Mouse (Mus musculus): ENCODE data around the gene Acat3.
"Not testable (repeated sequence)": the region's sequence is repeated elsewhere in the genome, so short reads cannot be mapped to it uniquely, and the experiment has no call there.

The Acat3 gene
- long read RNA-seq, experiment 1: 0 reads
- long read RNA-seq, experiment 2, partial matches to known transcripts: 0 of 2 reads
- long read RNA-seq, experiment 2, other reads (novel, unspliced or antisense): 0 of 2 reads

DNA sequence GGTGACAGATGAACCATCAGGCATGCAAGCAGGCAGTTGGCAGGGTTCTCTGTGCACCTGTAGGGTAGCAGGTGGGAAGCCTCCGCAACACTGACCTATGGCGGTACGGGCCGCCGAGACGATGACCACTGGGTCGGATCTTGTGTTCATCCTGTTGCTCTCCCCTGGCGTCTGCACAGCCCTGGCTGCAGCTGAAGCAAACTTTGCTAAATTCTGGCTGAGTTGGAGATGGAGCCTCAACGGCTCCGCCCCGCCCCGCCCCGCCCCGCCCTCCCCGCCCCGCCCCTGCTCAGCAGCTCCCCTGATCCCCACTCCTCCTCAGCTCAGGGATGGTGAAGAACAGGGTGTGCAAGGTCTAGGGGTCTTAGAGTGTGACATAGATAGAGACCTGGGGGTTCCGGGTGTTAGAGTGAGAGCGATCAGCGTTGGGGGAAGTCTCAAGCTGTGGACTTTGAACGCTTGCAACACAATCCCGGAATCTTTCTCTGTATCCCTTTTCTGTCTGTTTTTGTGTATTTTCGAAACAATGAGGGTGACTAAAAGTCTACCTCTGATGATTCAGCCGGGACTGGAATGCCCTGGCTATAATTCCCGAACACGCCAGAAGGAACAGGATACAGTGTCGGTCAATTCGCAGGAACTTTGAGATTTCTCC, at the start of gene Acat3:
Gene Acat3 (minus strand): TSS at position 450 of the 655 bp plus-strand sequence.
- intact Hi-C loops (cut with DNase I): no loop called here

DNA sequence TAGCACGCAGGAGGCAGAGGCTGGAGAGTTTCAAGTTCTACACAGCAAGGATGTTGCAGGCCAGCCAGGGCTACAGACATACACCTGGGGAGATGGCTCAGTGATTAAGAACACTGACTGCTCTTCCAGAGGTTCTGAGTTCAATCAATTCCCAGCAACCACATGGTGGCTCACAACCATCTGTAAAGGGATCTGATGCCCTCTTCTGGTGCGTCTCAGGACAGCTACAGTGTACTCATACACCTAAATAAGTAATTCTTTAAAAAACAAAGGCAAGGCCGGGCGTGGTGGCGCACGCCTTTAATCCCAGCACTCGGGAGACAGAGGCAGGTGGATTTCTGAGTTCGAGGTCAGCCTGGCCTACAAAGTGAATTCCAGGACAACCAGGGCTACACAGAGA, 47.7 kb upstream of the Acat3 start:
- intact Hi-C loops (cut with DNase I): not testable (repeated sequence)

DNA sequence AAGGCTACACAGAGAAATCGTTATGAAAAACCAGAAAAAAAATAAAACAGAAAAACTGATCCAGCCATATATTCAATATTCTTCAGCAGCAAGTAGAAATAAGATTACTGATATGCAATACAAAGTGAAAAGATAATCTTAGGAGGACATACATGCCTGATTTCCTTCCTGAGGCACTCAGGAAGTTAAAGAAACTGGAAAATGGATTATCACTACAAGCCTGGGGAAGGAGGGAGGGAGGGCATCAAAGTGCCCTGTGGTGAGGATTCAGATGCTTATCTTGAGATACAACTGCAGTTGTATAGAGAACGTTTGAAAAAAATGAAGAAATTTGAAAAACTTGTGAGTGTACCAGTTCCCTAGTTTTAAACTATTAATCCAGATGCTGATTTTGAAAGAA, 43.6 kb upstream of the Acat3 start:
- intact Hi-C loops (cut with DNase I): no loop called here

DNA sequence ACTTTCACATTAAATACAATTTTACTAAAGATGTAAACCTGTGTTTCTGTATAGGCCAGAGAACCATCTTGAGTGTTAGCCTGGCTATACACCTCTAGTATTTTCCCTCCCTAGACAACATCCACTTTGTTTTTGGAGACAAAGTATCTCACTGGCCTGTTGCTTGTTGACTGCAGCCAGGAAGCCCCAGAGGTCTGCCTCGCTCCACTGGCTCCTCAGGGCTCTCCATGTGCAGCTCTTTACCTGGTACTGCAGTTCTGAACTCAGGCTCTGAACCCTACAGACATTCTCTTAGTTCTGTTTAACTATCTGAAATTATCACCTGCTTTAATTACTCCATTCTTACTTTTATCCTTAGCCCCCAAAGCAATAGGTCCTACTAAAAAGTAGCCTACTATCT, 38.1 kb upstream of the Acat3 start:
- intact Hi-C loops (cut with DNase I): no loop called here

DNA sequence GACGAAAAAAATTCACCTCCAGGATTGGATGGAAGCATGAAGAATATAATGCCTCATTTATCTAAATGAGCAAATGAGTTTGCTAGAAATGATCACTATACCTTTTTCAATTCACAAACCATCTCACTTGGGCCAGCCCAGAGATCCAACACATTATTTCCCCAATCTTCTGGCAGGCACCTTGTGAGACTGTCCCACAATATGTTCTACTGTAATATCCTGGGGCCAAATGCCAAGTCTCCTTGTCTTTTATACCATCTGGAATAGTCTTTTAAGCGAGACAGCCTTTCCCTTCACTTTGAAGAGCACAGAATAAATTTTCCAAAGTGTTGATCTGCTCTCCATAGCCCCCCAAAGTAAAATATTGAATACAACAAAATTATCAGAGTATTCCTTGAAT, 33.5 kb upstream of the Acat3 start:
- intact Hi-C loops (cut with DNase I): no loop called here

DNA sequence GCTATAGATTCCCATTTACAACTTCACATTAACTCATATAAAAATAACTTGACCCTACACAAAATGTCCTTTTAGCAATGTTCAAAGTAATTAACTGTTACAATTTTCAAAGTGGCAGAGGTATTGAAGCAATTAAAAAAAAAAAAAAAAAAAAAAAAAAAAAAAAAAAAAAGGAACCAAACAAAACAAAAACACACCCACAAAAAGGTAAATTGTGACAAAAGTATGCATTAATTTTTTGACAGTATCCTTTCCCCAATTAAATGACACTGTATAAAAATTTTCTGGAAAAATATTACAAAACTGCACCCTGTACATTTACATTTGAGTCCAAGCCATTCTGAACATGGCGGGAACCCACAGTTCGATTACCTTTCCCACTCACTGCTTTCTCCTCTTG, 26.8 kb upstream of the Acat3 start:
- intact Hi-C loops (cut with DNase I): no loop called here

DNA sequence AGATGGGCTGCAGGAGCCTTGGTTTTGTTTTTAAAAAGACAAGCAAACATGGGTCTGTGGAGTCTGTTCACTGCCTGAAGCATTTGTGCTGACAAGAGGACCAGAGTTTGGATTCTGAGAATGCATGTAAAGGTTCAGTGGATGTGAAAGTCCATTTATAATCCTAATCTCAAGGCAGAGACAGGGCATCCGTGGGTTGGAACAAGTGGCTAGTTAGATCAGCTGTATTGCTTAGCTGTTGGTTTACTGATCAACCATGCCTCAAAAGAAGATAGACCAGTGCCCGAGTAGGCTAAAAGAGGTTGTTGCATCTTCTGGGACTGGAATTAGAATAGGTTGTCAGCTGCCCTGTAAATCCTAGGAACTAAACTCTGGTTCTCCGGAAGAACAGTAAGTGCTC, 23.1 kb upstream of the Acat3 start:
- intact Hi-C loops (cut with DNase I): loop anchor here (5.0 kb wide), 1 partner anchor 46 kb away; the partner anchor contains the start of genes Mrpl18 and Tcp1

DNA sequence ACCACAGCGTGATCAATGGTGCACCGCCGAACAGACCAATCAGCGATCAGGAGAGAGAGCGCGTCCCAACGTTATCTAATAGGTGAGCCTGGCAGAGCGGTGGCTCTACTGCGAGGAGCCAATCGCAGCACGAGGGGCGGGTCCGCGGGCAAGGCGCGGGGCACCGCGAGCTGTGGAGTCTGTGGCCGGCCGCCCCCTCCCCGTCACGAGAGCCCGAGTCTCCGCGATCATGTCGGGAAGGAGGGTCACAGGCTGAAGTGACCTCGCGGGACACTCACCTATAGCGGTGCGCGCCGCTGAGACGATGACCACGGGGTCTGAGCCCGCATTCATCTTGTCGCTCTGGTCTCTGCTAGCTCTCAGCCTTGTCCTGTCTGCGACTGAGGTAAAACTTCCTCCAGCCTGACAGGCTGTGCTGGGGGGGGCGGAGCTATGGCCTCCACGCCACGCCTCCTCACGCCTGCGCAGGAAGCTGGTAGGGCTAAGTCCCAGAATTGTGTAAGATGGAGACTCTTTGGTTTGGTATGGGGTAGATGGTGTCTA, 20.0 kb upstream of the Acat3 start, which contains the start of gene Acat2:
Gene Acat2 (minus strand): TSS at position 417 of the 543 bp plus-strand sequence.
- intact Hi-C loops (cut with DNase I): loop anchor here (5.0 kb wide), 1 partner anchor 43 kb away; the partner anchor contains the start of genes Mrpl18 and Tcp1

DNA sequence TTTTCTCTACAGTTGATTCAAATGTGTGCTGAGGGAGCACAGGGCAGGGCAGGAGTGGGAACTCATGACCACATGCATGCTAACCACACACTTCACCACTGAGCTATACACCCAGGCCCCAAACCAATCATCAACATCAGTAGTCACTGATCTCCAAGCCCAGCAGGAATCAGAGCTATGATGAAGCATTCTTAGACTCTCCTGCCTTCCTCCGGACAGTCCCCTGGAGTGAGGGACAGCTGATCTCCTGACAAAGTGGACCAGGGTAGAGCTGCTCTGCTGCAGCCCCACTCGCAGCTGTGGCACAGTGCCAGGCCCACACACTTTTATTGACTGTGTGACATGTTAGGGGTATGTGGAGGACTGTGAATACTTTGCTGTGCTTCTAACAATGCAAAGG, 19.0 kb upstream of the Acat3 start:
- intact Hi-C loops (cut with DNase I): not testable (repeated sequence)

DNA sequence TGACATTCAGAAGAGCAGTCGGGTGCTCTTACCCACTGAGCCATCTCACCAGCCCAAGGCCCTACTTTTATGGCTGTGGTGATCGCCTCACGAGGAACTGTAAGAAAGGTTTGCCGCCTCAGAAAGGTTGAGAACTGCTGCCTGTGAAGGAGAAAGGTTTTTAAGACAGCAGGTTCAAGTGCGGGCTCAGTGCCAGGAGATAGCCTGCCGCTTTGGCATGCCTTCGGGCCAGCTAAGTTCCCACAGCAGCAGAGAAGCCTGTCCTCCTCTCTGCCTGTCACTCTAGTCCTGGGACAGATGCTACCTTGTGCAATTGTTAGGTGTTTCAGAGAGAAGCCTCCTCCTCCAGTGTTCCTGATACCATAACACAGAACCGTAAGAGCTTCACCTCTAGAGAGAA, 16.3 kb upstream of the Acat3 start:
- intact Hi-C loops (cut with DNase I): no loop called here

DNA sequence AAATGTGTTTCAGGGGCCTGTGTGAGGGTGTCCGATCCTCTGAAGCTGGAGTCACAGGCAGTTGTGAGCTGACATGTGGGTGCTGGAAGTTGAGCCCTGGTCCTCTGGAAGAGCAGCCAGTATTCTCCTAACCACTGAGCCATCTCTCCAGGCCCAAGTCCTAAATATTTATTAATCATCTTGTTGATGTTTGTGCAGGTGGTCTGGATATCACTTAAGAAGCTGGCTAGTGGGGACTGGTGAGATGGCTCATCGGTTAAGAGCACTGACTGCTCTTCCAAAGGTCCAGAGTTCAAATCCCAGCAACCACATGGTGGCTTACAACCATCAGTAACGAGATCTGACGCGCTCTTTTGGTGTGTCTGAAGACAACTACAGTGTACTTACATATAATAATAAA, 9.3 kb upstream of the Acat3 start:
- intact Hi-C loops (cut with DNase I): no loop called here

DNA sequence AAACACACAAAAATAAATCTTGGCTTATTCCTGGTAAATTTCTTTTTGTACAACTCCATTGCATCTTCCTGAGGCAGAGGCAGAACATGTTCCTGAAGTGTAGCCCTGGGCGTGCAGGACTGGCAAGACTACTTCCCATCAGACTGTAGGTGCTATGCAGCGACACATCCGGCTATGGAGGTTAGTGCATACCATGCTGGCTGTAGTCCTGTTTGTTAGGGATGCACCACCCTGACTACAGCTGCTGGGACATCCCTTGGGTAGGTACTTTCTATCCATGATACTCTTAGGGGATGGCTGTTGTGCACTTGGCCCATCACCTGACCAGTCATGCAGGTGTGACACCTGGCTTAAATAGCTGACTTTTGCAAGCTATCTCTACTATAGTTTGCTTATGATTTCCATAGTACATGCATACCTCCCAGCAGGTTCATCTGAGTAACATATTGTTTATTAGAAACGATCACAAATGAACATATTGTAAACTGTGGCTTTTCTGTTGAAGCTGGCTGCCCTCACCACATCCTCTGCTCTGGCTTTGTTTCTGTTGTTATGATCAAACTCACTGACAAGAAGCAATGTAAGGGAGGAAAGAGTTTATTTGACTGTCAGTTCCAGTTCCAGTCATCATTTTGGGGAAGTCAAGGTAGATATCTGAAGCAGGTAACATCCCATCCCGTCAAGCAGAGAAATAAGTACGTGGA, 2.2 kb upstream of the Acat3 start:
- intact Hi-C loops (cut with DNase I): no loop called here

DNA sequence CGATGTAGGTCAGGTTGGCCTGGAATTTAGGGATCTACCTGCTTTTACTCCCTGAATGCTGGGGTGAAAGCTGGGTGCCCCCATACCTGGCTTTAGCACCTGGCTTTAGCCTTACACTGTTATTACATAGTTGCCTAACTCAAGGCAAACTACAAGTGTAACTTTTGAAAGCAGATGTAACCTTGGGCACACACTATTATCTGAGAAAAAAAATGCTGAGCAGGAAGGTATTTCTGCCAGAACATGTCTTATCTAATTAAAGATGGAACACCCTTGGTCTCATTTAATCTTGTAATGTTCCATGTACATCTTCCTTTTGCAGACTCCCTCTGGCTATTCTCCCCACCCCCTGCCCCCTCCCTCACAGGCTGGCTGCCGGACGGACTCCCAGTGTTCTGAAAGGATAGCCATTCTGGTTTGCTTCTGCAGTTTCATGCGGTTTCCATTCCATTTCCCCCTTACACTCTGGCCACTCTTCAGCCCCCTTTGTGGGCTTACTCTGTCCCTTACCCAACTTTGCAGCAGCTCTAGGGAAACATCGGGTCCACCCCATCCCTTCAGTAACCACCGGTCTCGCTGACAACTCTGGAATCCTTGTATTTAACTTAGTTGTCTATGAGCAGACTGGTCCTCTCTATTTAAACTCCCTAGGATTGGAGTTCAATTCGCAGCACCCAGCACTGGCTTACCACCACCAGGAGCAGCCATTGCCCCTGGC, 1.3 kb upstream of the Acat3 start:
- intact Hi-C loops (cut with DNase I): no loop called here

DNA sequence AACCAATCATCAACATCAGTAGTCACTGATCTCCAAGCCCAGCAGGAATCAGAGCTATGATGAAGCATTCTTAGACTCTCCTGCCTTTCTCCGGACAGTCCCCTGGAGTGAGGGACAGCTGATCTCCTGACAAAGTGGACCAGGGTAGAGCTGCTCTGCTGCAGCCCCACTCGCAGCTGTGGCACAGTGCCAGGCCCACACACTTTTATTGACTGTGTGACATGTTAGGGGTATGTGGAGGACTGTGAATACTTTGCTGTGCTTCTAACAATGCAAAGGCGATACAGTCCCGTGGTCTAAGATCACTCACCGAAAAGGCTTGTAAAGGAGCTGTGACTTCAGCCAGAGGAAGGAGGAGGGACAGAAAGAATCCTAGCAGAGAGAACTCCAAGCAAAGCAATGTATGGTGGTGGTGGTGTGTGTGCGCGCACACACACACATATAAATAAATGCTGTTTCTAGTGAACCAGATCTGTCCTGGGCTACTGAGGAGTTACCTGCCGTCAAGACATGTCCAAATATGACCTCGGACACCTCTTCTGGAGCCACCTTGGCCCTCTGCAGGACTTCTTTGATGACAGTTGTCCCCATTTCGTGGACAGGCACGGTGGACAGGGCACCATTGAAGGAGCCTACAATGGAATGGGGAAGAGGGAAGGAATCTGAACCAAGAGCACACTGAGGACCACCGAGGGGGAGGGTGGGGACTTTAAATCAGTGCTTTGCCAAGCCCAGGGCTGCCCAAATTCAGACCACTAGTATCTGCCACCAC, 837 bp downstream of the Acat3 start:
- intact Hi-C loops (cut with DNase I): not testable (repeated sequence)

DNA sequence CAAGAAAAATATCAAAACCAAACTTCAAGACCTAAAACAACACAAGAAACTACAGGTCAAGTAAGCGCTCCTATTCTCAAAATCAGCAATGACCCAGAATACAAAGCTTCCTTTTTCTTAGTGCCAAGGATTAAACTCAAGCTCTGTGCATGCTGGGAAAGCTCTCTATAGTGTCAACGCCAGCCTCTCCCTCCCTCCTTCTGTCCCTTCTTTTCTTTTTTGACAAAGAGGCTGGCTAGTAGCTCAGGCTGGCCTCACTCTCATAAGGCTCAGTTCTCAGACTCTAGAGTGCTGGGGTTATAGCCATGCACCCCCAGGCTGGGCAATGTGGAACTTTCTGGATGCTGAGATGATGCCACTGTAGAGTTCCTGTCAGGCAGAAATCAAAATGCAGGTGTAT, 2.3 kb downstream of the Acat3 start:
- intact Hi-C loops (cut with DNase I): no loop called here

DNA sequence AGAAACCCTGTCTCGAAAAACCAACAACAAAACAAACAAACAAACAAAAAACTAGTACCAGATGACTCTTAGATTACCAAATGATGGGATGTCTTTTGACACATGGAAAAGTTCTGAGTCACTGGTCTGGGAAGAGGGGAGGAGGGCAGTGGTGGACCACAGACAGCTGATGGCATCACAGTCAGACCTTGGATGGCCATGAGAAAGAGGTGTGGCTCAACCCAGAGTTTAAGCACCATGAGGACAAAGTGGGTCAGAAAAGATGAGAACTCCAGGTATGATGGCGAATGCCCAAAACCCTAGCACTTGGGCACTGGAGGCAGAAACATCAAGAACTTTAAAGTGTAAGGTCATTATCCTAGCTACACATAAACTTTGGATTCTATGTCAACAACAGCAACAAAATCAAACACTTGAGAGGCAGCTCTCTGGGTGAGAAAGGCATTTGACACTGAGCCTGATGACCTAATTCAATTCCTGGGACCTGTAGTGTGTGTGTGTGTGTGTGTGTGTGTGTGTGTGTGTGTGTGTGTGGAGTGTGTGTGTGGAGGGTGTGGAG, 2.9 kb downstream of the Acat3 start:
- intact Hi-C loops (cut with DNase I): no loop called here

DNA sequence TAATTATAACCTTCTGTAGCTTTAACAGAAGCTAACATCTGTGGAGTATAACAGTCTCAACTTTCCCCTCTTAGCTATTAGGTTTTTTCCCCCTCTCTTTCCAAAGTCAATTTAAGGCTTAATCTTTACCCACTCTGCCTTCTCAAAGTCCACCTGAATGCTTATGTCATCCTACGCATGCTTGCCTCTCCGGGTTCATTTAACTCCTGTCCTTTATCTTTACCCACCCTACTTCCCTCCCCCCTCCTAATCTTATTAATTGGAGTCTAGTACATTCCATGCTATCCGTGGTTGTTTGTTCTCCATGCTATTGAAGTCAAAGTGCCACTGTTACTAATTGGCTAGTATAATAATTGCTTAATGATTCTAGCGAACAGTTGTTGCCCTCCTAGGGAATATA, 4.7 kb downstream of the Acat3 start:
- intact Hi-C loops (cut with DNase I): no loop called here

DNA sequence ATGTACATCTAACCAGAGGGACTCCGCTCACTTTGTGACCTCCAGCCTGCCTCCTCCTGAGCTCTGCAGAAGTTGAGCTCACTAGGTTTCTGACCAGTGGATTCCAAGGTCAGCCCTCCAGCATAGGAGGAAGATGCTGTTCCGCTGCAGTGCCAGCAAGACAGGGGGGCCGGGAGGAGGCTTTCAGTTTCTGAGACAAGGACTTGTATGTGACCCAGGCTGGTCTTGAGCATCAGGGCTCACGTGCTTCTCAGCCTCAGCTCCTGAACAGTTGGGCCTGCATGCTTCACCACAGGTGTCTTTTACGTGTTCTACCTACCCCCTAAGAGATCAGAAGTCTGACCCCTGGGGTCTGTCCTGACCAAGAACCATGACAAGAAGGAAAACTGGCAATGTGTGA, 8.8 kb downstream of the Acat3 start:
- intact Hi-C loops (cut with DNase I): not testable (repeated sequence)

DNA sequence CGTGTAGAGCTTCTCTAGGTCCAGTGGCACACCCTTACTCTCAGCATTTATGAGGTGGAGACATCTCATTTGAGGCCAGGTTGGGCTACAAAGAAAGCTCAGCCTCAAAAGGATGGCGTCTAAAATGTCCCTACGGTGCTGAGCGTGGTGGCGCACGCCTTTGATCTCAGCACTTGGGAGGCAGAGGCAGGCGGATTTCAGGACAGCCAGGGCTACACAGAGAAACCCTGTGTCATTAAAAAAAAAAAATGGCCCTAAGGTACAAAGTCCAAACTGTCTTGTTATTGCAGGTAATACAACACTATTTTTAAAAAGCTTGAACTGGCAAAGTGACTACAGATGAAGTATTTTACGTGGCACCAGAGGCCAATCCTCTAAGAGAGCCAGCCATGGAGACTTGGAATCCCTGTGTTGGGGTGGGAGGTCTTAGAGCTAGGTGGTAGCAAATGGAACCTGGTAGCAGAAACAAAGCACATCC, 14.7 kb downstream of the Acat3 start:
- intact Hi-C loops (cut with DNase I): no loop called here

DNA sequence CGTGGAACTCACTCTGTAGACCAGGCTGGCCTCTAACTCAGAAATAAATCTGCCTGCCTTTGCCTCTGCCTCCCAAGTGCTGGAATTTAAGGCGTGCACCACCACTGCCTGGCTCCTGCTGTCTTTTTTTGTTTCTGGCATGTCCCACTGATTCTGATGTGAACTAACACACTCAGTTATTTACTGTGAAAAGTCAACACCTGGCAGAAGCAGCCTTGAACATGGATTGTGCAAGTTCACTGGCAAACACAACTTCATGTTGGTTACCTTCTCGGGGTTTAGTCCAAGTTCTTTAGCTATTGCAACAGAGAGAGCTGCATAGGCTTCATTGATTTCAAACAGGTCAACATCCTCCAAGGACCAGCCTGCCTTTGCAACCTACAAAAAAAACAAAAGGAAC, 15.4 kb downstream of the Acat3 start:
- intact Hi-C loops (cut with DNase I): no loop called here

DNA sequence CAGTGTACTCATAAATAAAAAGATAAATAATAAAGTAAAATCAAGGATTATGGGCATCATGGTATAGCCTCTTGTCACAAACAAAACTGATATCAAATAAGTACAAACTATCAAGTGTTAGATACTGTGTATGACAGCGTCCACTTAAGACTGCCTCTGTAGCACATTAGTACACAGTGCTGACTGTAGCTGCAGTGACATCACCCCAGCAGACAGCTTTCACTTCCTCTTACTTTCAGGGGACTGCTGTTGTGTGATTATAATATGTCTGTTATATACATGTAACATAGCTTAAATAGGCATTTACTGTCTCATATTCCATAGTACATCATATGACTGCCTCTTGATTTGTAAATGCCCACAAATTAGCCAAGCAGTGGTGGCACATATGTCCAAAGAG, 19.3 kb downstream of the Acat3 start:
- intact Hi-C loops (cut with DNase I): no loop called here

All from adrenal gland (tissue).